Mouse (Mus musculus) cerebellum, adult 9-10 months (tissue): ENCODE results near the gene Etnk1.
"Not testable (repeated sequence)": the region's sequence is repeated elsewhere in the genome, so short reads cannot be mapped to it uniquely, and the experiment has no call there.

ENCODE experiments used
- DNase-seq: peaks from one replicate; pipeline ENCODE4 v3.0.0; 2022

Gene Etnk1

DNA sequence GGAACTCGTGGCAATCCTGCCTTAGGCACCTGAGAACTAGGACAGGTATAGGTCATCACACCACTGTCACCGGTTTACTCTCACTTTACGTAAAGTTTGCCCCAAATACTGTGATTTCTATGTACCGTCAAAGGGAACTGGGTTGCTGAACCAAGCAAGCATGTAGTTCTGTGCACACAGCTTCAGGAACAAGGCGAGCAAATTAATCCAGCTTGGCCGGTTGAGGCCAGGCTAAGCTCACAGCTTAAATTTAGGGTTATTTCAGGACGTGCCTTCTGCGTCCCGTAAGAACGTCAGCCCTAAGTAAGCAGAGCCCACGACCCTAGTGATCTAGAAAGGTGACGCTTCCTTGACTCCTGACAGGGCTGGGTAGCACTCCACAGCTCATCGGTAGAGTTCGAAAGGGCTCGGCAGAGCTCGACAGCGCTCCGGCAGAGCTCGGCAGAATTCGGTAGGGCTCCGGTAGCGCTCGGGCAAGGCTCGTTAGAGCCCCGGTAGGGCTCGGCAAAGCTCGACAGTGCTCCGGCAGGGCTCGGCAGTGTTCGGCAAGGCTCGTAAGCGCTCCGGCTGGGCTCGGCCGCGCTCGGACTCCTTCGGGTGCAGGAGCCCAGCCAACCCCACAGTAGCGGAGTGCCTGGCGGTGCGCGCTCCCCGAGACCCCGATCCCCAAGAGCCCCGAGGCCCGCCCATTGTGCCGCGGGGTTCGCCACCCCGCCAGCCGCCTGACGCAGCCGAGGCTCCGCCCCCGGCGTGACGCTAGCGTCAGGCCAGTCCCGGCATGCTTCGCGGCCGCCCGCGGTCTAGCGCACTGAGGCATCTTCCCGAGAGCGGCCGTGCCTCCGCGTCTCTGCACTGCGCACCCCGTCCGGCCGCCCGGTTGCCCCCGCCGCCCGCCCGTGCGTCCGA lies at the start of gene Etnk1:
TSS of gene Etnk1 (plus strand) at position 770 of the 906 bp plus-strand sequence.
- DNase-seq: peak; percentile 99

DNA sequence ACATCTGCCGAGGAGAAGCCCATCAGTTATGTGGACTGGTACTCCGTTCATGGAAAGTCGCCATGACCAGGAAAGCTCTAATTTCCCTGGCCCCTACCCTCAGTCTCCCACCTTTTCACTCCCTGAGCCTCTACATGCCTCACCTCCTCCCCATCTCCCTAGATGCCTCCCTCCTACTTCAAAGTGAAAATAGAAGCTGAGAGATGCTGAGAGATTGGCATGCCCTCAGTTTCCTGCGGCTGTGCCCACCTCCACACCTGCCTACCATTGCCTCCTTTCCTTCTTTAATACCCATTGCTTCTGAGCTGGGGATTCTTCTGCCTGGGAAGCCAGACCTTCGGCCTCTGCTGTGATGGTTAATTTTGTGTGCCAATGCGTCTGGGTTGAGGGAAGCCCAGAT lies 47.7 kb upstream of the Etnk1 start:
- DNase-seq: no peak

DNA sequence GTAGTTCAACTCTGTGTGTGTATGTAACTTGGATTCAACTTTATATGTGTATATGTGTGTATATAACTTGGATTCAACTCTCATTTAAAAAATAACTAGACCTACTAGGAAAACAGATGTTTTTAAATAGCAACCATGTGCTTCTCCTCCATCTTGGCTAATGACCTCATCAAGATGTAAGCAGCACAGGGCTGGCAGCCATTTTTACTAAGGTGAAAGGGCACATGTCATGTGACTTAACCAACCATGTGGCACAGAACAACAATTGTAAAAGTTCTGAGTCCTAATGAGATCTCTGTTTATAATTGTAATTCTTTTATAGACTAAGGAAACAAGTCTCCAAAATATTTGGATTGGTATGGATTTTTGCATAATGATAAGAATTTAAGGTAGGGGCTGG lies 41.3 kb upstream of the Etnk1 start:
- no peak for DNase-seq

DNA sequence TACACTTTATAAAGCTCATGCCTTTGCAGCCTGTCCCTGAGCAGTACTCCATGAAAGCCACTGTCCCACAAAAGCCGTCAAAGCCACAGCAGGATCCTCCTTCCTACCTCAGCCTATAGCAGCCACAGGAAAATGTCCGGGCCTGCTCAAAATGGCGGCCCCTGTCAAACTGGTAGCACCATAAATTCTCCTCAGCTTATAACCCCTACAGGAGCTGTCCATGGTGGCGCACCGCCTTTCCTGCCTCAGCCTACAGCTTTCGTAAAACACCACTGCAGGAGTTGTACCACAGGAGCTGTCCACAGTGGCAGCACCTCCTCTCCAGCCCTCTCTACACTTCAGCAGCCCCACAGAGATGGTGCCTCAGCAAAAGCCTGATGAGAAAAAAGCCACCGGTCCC lies 37.6 kb upstream of the Etnk1 start:
- DNase-seq: no peak

DNA sequence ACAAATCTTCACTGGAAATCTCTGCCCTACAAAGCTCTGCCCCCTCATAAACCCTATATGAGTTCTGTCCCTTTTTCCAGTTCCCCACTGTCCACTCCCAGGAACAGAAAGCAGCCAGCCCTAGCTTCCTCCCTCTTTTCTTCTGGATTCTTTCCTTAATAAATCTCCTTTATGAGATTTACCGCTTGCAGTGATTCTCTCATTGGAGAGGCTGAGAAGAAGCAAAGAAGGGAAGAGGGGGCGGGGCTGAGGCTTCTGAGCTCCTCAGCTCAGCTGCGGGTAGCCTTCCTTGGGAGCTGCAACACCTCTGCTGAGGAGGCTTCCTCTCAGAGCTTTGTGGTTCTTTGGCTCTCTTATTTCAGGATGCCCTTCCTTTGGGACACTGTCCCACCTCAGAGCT lies 37.1 kb upstream of the Etnk1 start:
- no peak for DNase-seq

DNA sequence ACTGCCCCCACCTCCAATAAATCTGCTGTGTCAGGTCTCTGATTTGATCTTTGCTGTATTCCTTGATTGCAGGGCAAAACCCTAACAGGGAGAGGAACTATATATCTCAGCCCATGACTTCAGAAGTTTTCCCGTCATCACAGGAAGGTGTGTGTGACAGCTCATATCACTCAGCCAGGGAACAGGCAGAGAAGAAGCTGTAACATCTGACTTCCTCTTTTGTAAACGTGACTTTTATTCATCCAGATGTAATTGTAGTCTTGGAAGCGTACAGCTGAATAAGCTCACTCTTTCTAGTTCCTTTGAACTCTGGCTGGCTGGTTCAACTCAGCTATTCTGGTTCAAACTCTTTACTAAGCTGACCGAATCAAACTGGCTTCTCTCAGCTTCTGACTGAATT lies 36.6 kb upstream of the Etnk1 start:
- no peak for DNase-seq

DNA sequence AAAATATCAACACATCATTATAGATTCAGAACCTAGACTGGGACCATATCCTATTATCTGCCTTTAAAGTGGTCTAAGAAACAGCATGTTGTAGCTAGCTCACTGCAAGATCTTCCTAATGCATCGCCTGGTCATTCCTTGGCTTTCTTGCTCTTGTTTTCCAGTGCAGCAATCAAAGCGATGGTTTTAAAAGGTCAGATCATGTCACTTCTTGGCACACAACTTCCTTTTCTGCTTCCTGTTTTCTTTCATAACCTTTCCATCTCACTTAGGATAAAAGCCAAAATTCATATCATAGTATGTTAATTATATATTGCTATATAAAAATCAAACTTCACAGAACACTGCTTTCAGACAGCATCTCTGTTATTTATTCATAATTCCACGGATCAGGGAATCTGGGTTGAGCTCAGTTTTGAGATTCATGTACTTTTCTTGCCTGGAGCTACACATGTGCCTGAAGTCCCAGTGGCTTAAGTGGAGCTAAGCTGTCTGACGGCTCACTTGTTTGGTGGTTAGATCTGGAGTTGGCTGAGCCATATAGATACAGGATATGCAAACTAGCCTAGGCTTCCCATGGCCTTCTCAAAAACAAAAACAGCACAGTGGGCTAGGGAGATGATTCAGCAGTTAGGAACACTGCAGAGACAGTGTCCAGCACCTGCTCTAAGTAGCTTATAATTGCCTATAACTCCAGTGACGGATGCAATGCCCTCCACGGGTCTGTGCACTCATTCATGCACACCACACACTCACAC lies 34.9 kb upstream of the Etnk1 start:
- no peak for DNase-seq

DNA sequence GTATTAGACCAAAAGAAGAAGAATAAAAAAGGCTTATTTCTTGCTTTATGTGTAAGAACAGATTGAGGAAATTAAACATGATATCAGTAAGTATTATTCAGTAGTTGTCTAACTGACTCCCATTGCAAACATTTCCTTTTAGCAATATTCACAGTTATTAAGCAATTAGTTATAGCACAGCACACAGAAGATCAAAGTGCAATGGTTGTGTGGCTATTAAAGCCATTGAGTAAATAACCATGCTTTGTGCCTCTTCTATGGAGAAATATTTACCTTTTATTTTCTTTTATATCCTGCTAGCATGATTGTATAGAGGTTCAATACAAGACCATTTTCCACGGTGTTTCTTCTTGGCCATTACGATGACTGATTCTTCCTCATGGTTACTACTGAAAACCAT lies 33.9 kb upstream of the Etnk1 start:
- DNase-seq: no peak

DNA sequence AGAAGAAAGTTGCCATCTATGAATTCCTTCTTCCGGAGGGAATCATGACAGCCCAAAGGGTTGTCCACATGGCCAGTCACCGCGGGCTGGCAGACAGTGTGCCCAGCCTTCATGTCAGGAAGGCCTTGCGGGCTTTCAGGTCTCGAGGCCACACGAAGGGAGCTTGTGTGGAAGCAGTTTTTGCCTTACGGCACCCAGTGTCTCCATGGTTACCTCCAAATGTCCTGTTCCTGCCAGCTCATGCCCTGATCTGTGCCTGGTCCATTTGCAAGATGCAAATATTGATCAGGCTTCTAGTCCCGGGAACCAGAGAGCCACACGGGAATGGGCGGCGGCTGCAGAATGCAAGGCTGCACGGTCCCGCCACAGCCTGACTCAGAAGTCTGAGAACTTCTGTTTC lies 31.9 kb upstream of the Etnk1 start:
- DNase-seq: no peak

DNA sequence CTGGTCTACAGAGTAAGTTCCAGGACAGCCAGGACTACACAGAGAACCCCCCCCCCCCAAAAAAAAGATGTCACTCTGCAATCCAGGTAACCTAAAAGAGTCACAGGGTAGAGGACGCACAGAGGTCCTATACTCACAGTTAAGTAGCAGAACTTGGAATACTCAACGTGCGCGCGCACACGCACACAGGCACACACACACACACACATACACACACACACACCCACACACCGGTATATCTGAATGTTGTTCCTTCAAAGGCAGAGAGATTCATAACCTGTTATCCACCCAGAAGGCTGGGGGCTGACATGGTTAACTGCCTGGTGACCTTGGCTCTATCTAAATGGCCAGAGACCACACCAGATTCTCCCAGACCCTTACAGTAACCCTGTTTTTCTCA lies 30.3 kb upstream of the Etnk1 start:
- DNase-seq: no peak

DNA sequence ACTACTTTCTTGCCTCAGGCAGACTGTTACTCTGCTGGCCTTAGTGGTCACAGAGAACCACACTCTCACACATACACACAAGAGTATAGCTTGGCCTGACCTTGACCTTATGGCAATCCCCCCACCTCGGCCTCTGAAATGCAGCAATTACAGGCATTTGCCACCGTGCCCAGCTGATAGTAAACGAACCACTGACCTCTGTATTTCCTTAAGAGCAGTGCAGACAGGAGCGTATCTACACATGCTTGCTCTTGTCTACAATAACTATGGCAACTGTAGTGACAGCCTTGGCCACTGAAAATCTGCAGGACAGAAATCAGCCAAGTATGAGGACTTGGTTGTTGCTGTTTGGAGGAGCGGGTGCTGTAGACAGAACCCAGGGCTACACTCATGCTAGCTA lies 29.7 kb upstream of the Etnk1 start:
- DNase-seq: no peak

DNA sequence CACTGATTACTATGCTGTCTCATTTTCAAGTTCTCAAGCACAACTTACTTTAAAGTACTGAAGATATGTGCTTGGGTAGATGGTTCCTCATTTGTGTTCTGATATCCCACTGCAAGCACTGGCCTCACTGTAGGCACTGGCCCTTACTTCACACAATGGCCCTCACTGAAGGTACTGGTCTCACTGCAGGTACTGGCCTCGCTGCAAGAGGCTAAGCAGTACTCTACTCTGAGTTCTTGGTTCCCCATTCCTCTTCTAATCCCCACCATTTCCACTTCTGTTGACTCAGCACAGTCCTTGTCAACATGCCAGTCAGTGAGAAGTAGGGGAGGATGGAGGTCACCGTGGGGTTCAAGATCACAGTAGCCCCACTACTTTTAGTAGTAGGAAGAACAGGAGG lies 27.6 kb upstream of the Etnk1 start:
- no peak for DNase-seq

DNA sequence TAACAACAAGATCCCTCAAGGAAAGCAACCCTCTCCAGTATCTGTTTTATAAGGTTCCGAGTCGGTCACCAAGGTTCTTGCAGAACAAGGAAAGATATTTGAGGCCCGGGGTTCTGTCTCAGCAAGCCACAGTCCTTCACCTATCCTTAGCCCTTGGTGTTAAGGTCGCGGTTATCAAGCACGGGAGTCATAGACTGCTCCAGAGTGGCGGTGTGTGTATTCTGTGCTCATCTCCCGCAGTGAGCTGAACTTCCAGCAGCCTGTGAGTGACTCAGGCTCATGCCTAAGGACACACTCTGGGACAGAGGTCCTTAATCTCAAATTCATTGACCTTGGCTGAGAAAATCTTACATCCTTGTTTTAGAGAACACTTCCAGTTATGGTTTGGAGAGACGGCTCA lies 26.1 kb upstream of the Etnk1 start:
- DNase-seq: no peak

DNA sequence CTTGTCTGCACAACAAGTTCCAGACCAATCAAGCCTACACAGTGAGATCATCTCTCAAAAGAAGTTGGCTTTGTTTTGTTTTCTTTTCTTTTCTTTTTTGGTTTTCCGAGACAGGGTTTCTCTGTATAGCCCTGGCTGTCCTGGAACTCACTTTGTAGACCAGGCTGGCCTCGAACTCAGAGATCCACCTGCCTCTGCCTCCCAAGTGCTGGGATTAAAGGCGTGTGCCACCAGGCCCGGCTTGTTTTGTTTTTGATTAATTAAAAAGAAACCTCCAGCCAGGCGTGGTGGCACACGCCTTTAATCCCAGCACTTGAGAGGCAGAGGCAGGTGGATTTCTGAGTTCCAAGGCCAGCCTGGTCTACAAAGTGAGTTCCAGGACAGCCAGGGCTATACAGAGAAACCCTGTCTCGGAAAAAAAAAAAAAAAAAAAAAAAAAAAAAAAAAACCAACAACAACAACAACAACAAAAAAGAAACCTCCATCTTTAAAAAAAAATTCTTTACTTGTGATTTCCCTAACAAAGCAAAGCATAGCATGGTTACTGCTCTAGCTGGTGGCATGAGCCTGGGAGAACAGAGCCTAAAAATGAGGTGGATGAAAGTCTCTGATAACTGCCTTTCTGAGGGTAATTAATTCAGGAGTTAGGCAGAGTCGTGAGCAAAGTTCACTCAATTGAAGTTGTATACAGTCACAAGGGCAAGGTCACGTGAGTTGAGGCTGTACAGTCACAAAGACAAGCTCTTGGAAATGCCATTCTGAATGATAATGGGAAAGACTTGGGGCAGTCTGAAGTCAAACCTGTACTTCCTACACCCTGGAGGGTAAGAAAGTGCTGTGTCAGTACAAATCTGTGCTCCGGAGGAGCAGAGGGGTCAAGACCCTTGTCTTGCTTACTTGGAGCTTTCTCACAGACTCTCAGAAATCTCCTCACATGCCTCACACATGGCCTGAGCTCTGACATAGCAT lies 25.1 kb upstream of the Etnk1 start:
- not testable (repeated sequence) for DNase-seq

DNA sequence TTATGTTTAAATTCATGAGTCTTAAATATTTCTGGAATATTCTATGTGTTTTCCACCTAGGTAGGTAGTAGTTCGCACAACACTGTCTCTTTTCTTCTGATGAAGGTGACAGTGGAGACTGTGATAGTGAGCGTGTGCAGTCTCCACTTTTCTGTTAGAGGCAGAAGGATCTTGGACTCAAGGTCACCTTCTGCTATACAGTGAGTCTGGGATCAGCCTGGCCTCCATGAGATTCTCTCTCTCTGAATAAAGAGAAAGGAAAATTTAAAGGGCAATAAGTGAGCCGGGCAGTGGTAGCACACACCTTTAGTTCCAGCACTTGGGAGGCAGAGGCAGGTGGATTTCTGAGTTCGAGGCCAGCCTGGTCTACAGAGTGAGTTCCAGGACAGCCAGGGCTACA lies 24.2 kb upstream of the Etnk1 start:
- DNase-seq: no peak

DNA sequence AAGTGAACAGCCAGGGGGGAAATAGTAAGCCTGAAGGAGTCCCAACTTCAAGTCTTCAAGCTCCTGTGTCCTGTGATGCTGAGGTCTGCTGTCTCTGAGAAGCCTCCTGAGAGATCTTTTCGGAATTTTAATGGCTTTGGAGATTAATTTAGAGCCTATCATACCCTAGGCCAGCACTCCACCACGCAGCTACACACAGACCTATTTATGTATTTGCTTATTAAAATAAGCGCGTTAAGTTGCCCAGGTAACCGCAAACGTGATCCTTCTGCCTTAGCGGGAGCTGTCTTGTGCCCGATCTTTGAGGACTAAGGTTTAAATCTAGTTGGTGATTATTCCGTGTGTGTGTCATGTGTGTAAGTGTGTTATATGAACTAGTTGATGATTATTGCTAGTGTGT lies 23.7 kb upstream of the Etnk1 start:
- DNase-seq: no peak

DNA sequence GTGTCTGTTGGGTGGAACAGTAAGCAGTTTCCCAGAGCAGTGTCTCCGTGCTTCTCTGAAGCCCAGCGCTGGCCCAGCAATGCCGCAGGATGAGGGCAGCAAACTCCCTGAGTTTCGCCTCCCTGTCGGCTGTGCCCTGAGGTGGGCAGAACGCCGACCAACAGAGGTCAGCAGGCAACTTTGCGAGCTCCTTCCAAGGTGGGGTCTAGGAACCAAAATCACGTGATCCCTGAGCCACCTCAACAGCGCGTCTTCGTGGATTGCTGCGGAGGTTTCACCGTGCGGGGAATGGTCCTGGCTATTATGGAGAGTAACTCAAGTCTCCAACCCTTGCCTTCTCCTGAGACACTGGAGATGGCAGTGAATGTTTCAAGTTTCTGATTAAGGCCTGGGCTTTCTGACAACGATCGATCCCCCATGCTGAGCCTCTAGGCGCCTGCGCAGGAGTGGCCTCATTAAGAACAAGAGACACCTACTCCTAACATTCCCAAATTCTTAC lies 23.2 kb upstream of the Etnk1 start:
- peak; percentile 39 for DNase-seq

DNA sequence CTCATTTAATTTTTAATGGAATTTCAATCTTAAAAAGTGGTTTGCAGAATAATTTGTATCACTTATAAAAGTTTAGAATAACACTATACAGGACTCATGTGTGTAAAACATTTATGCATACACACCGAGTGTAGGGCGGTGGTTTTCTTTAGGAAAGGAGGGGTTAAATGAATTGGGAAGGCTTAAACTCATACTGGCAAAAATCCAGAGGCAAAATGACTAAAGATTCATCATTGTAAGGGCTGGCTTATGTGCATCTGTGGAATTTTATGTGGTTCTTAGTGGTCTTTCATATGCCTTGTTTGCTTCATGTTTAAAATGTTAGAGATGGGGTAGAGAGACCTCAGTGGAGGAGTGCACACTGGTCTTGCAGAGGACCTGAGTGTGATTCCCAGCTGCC lies 22.5 kb upstream of the Etnk1 start:
- DNase-seq: no peak

DNA sequence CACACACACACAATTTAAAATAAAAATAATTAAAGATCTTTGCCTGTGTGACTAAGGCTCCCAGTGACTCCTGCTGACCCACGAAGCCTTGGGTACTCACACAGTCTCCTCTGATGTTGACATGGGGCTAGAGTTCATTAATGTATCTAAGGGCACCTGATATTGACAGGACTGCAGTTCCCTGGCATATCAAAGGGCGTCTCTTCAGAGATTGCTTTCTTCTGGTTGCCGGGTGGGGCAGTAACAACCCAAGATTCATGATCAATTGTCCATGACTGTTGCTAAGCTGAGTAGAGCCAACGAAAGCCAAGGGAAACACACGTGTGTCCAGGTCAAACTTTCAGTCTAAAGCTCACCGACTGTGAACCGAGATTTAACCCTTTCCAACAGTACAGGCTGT lies 22.0 kb upstream of the Etnk1 start:
- no peak for DNase-seq

DNA sequence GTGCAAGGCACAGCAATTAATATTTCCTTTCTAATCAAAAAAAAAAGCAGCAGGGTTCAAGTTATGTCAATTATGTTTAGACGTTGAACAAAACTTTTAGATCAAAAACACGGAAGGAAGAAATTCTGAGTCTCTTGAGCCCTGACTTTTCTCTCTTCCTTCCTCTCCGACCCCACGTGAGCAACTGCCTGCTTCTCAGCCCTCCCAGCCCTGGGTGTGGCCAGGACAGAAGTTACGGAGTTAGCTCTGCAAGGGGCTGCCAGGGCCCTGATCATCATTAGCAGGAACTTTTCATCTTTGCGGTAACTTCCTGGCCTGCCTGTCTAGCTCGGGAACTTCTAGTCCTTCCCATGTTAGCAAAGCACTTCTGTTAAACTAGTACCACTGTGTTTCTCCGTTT lies 20.3 kb upstream of the Etnk1 start:
- DNase-seq: no peak

DNA sequence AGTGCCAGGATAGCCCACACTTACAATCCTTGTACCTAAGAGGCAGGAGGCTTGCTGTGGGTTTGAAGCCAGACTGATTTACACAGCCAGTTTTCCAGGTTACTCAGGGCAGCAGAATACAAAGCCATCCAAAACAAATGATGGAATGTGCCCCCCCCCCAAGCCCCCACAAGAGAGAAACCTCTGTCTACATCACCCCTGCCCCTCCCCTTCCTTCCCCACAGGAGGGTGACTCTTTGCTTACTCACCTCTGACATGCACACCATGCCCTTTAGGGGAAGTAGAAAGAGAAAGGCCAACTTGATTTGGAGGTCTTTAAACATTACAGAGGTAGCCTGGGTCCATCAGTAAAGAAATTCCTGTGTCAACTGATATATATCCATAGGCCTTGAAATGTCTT lies 18.2 kb upstream of the Etnk1 start:
- DNase-seq: no peak

DNA sequence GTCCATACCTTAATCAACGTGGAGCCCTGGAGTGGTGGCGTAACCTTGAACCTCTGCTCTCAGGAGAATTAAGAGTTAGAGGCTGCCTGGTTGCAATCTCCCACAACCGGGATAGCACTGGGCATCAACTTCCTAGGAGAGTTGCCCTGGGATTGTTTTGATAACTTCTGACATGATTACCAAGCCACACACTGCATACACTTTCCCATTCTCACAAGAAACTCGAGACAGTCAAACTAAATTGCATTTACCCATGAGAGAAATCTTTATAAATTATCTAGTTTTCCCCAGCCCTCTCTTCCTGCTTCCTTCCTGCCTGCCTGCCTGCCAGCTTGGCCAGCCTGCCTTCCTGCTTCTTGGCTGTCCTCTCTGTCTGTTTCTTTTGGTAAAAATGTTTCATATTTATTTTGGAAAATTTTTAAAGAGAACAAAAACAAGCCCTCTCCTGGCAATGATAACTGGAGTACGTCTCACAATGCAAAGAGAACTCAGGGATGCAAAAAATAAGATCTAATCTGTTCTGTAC lies 17.2 kb upstream of the Etnk1 start:
- DNase-seq: no peak
